Mouse (Mus musculus) neural tube, embryonic 13.5 days (tissue): Measurements from ENCODE around the gene Gm28047. TPM values are rescaled to one million over a fixed set of nuclear protein-coding genes. Genes with fewer than 3 reads are reported as not detected.

Experiments
- ATAC-seq: fragments of 200-750 bp; cut with Nextera tagmentation; 2 replicates; pipeline ENCODE4 v1.8.0; 2017; ENCODE audit warnings: low read depth, mild to moderate bottlenecking, moderate TSS enrichment, moderate library complexity
- H3K27ac ChIP-seq: fragments of 300-500 bp; sonication (generic); replicated peaks from 2 replicates; pipeline ENCODE4 v1.5.1; 2015; ENCODE audit warnings: moderate library complexity, mild to moderate bottlenecking, inconsistent platforms
- H3K27me3 ChIP-seq: fragments of 300-500 bp; sonication (generic); 2 replicates; pipeline ENCODE4 v1.6.1; 2015; ENCODE audit warnings: mild to moderate bottlenecking, inconsistent platforms
- H3K36me3 ChIP-seq: fragments of 300-500 bp; sonication (generic); 2 replicates; pipeline ENCODE4 v1.6.1; 2015; ENCODE audit warnings: mild to moderate bottlenecking, inconsistent platforms
- H3K4me1 ChIP-seq: fragments of 300-500 bp; sonication (generic); replicated peaks from 2 replicates; pipeline ENCODE4 v1.6.1; 2015; ENCODE audit warnings: inconsistent platforms
- H3K4me2 ChIP-seq: fragments of 300-500 bp; sonication (generic); 2 replicates; pipeline ENCODE4 v1.6.1; 2015; ENCODE audit warnings: inconsistent platforms, mild to moderate bottlenecking, moderate library complexity
- H3K4me3 ChIP-seq: fragments of 300-500 bp; sonication (generic); 2 replicates; pipeline ENCODE4 v1.5.1; 2015; ENCODE audit warnings: mild to moderate bottlenecking, inconsistent platforms
- H3K9ac ChIP-seq: fragments of 300-500 bp; sonication (generic); 2 replicates; pipeline ENCODE4 v1.6.1; 2015; ENCODE audit warnings: moderate library complexity, mild to moderate bottlenecking, inconsistent platforms
- H3K9me3 ChIP-seq: fragments of 300-500 bp; sonication (generic); 2 replicates; pipeline ENCODE4 v1.6.1; 2016; ENCODE audit warnings: inconsistent platforms
- WGBS: fragments of 180-500 bp; shearing (Covaris S2); methylation state at CpG from one replicate; pipeline ENCODE4 v1.1.7; 2015; 5-methylcytosine and 5-hydroxymethylcytosine counted together
- microRNA counts: library from miRNA; unstranded; fragments of <30 nt; microRNA quantifications from one replicate; lab custom pipeline; 2016
- microRNA-seq: library from miRNA; unstranded; fragments of <30 nt; microRNA quantifications from one replicate; pipeline ENCODE4, GENCODE M21; 2016
- polyA plus RNA-seq: library from polyadenylated mRNA; unstranded; fragments of >200 nt; fragmentation: Nextera tagmentation; extraction: Ambion mirVana; gene quantifications from 2 replicates; pipeline ENCODE4 v1.2.1, GENCODE M21; 2015

Gm28047 gene
- polyA plus RNA-seq, 1 experiment from 2014 or later = not detected

DNA sequence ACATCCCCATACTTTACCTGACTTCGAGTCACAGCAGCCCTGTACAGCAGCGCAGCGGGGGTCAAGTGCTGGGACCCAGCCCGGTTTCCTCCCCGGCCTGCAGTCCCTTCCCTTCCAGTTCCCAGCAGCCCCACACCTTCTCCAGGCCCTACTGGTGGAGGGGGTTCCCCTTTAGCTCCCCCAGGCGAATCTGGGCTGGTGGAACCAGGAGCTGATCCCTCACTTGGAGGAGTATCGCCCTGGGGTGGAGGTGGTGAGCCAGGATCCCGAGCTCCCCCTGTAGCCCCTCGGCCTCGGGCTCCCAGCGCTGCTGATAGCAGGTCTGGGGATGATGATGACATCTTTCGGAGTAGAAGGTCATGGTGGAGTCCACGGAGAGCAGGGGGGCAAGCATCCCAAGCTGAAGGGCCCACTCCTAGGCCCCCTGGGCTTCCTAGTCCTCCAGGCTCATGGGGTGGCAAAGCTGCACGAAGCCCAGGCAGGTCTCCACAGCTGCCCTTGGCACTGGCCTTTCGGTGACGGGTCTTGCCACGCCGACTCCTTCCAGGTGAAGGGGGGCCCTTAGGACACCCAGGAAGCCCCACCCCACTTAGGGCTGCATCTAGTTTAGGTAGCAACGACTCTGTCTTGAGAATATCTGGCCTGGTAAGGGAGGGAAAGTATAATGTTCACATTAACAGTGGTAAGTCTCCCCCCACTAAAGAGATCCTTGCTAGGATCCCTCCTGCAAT is 123.6 kb downstream of the Gm28047 start:
- H3K27ac ChIP-seq = no peak overlapping the region
- H3K27me3 ChIP-seq = no peaks in the 10 kb centered on the region
- H3K9me3 ChIP-seq = no peaks in the 10 kb centered on the region
- peaks cover 93% of the 10 kb centered on the region for H3K36me3 ChIP-seq
- 94% methylated on average over 19 of the region's 19 CpGs for WGBS
- ATAC-seq = 0 out of 2 replicates have a peak, but pooled peaks have one; percentile 30
- no peaks in the 10 kb centered on the region for H3K4me1 ChIP-seq
- H3K9ac ChIP-seq = no peak overlapping the region
- no peak overlapping the region for H3K4me3 ChIP-seq
- no peak overlapping the region for H3K4me2 ChIP-seq

DNA sequence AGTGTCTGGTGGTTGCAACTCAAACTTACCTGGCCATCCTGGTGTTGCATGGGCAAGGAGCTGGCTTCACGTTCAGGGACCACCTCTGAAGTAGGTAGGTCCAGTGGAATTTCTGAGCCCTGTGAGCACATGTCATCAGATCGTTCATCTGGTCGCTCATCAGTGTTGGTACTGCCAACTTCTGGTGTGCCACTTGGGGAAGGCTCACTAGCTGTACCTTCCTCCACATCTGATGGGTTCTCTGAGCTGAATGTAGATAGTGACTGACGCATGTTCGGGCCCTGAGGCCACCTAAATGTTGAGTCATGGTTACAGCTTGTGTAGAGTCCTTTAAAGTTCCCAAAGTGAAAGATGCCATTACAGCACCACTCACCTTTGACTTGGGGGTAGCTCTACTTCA is 124.4 kb downstream of the Gm28047 start:
- Histone ChIP-seq H3K36me3 (peaks cover 96% of the 10 kb centered on the region), H3K9ac (no peak overlapping the region), H3K27me3 (no peaks in the 10 kb centered on the region), H3K9me3 (no peaks in the 10 kb centered on the region), H3K4me1 (no peaks in the 10 kb centered on the region), H3K4me2 (no peak overlapping the region), H3K27ac (no peak overlapping the region), H3K4me3 (no peak overlapping the region)
- ATAC-seq = no peak
- 94% methylated on average over 5 of the region's 5 CpGs for WGBS

DNA sequence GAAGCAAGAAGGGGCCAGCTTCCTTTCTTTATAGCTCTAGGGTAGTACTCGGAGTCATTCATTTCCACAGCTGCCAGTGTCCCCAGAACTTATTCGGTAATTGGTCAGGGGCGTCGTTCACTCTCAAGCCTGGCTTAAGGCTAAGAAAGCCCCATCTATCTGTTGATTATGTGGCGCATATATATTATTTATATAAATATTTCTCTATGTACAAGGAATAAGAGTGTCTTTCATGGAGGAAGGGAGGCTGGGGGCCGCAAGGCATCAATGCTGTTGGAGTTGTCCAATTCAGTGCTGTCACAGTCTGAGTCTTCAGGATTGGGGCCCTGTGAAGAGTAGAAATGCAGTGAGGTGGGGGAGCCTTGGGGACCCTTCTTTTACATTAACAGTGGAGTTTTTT is 125.0 kb downstream of the Gm28047 start:
- H3K4me1 ChIP-seq = no peaks in the 10 kb centered on the region
- H3K27me3 ChIP-seq = no peaks in the 10 kb centered on the region
- no peak overlapping the region for H3K4me2 ChIP-seq
- ATAC-seq = no peak
- H3K36me3 ChIP-seq = peaks cover 96% of the 10 kb centered on the region
- no peak overlapping the region for H3K9ac ChIP-seq
- 89% methylated on average over 6 of the region's 6 CpGs for WGBS
- no peaks in the 10 kb centered on the region for H3K9me3 ChIP-seq
- H3K4me3 ChIP-seq = no peak overlapping the region
- H3K27ac ChIP-seq = no peak overlapping the region

- Histone ChIP-seq H3K27ac (no peak overlapping the region), H3K36me3 (peaks cover 96% of the 10 kb centered on the region), H3K9me3 (no peaks in the 10 kb centered on the region), H3K4me3 (no peak overlapping the region), H3K4me2 (no peak overlapping the region), H3K4me1 (no peaks in the 10 kb centered on the region), H3K27me3 (no peaks in the 10 kb centered on the region), H3K9ac (no peak overlapping the region)
- 78% methylated on average over 3 of the region's 3 CpGs for WGBS
- ATAC-seq = no peak
These were observed 125.5 kb downstream of the Gm28047 start for GRCm38 (mm10) chr15:102499370-102499769.

GRCm38 (mm10) chr15:102498322-102498721 is 126.5 kb downstream of the Gm28047 start:
- Histone ChIP-seq H3K27me3 (no peaks in the 10 kb centered on the region), H3K9me3 (no peaks in the 10 kb centered on the region), H3K9ac (no peak overlapping the region), H3K4me3 (no peak overlapping the region), H3K4me2 (no peak overlapping the region), H3K4me1 (no peaks in the 10 kb centered on the region), H3K36me3 (peaks cover 96% of the 10 kb centered on the region), H3K27ac (no peak overlapping the region)
- WGBS = 90% methylated on average over 3 of the region's 3 CpGs
- no peak for ATAC-seq

- no peaks in the 10 kb centered on the region for H3K4me1 ChIP-seq
- no peaks in the 10 kb centered on the region for H3K27me3 ChIP-seq
- no peak for ATAC-seq
- WGBS = 74% methylated on average over 1 of the region's 1 CpGs
- no peak overlapping the region for H3K4me3 ChIP-seq
- peaks cover 84% of the 10 kb centered on the region for H3K36me3 ChIP-seq
- no peak overlapping the region for H3K9ac ChIP-seq
- H3K27ac ChIP-seq = no peak overlapping the region
- no peaks in the 10 kb centered on the region for H3K9me3 ChIP-seq
- H3K4me2 ChIP-seq = no peak overlapping the region
These were observed 137.2 kb downstream of the Gm28047 start for GRCm38 (mm10) chr15:102487664-102488063.

DNA sequence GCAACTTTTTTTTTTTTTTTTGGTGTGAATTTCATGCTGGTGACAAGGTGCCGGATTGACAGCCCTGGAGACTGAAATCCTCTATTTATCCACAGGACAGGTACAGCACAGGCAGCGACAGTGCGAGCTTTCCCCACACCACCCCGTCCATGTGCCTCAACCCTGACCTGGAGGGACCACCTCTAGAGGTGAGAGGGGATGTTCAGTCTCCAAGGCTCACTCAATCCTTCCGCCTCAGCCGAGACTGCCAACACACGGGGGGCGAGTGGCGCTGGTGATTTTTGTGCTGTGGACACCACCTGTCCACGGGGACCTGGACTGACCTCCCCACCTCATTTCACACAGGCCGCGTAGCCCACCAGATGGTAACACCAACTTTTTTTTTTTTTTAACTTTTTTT is 139.0 kb downstream of the Gm28047 start:
- Histone ChIP-seq H3K36me3 (peaks cover 87% of the 10 kb centered on the region), H3K27me3 (no peaks in the 10 kb centered on the region), H3K9ac (no peak overlapping the region), H3K27ac (no peak overlapping the region), H3K4me2 (no peak overlapping the region), H3K4me3 (no peak overlapping the region), H3K4me1 (no peaks in the 10 kb centered on the region), H3K9me3 (no peaks in the 10 kb centered on the region)
- 92% methylated on average over 12 of the region's 12 CpGs for whole genome bisulfite sequencing
- ATAC-seq = no peak

DNA sequence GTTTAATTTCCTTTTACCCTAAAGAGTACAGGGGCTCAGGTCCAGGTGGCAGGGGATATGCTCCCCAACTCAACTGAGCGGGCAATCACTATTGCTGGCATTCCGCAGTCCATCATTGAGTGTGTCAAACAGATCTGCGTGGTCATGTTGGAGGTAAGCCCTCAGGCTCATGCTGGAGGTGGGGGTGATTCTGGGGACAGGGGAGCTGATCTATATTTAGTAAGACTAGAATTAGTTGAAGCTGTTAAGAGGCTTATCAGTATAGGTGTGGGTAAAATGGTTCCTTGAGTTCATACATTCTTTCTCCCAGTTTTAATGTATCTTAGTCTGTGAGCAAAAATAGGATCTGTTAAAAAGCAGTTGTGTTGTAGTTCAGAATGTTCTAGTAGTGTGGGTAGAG is 141.7 kb downstream of the Gm28047 start:
- H3K9ac ChIP-seq = no peak overlapping the region
- H3K4me1 ChIP-seq = no peaks in the 10 kb centered on the region
- peaks cover 83% of the 10 kb centered on the region for H3K36me3 ChIP-seq
- no peaks in the 10 kb centered on the region for H3K9me3 ChIP-seq
- no peak overlapping the region for H3K4me3 ChIP-seq
- no peak for ATAC-seq
- no peaks in the 10 kb centered on the region for H3K27me3 ChIP-seq
- H3K27ac ChIP-seq = no peak overlapping the region
- H3K4me2 ChIP-seq = no peak overlapping the region
- WGBS = 94% methylated on average over 3 of the region's 3 CpGs

GRCm38 (mm10) chr15:102474520-102474919 is 150.3 kb downstream of the Gm28047 start:
- no peak overlapping the region for H3K4me3 ChIP-seq
- WGBS = 86% methylated on average over 2 of the region's 2 CpGs

More at GRCm38 (mm10) chr15:102474520-102474919, 150.3 kb downstream of the Gm28047 start:
- Histone ChIP-seq H3K27ac (no peak overlapping the region), H3K36me3 (peaks cover 58% of the 10 kb centered on the region), H3K9ac (no peak overlapping the region), H3K4me1 (peaks cover 20% of the 10 kb centered on the region), H3K4me2 (no peak overlapping the region), H3K9me3 (no peaks in the 10 kb centered on the region), H3K27me3 (no peaks in the 10 kb centered on the region)
- no peak for ATAC-seq

MicroRNAs encoded within 50 kb of the gene (microRNA counts, 519-probe panel; counts per million panel counts)
- microRNA mmu-miR-688 (lab: Ali Mortazavi, UCI) = not detected

Small RNAs within 50 kb of the gene (microRNA-seq; reads per million reads assigned to microRNA genes)
- gene Mir688 = not detected

Other genes starting within 250 kb of the Gm28047 start
- gene Sp1, start 218.9 kb downstream of the Gm28047 start, polyA plus RNA-seq = 4.3 and 6.0 TPM in 2 replicates
- gene Amhr2, start 179.7 kb downstream of the Gm28047 start, polyA plus RNA-seq = 0.13 and 0.76 TPM in 2 replicates
- gene Prr13, start 166.0 kb downstream of the Gm28047 start, polyA plus RNA-seq = 88.7 and 100.0 TPM in 2 replicates
- 137 and 142 TPM in 2 replicates for gene Pcbp2, start 154.5 kb downstream of the Gm28047 start, polyA plus RNA-seq
- gene Gm10337, start 121.3 kb downstream of the Gm28047 start, polyA plus RNA-seq = 8.7 and 16.2 TPM in 2 replicates
- 45.8 and 50.6 TPM in 2 replicates for gene Map3k12, start 108.0 kb downstream of the Gm28047 start, polyA plus RNA-seq
- 82.6 and 88.0 TPM in 2 replicates for gene Tarbp2, start 106.9 kb downstream of the Gm28047 start, polyA plus RNA-seq
- 7.3 and 13.3 TPM in 2 replicates for gene Npff, start 100.1 kb downstream of the Gm28047 start, polyA plus RNA-seq
- 16.1 and 22.5 TPM in 2 replicates for gene Atf7, start 397 bp upstream of the Gm28047 start, polyA plus RNA-seq
- gene Atp5g2, start 47.3 kb upstream of the Gm28047 start, polyA plus RNA-seq = 45.9 and 48.1 TPM in 2 replicates
- gene Calcoco1, start 97.1 kb upstream of the Gm28047 start, polyA plus RNA-seq = 35.7 and 41.9 TPM in 2 replicates